Mouse (Mus musculus): ENCODE results near the gene Pacsin1.

The Pacsin1 gene

DNA sequence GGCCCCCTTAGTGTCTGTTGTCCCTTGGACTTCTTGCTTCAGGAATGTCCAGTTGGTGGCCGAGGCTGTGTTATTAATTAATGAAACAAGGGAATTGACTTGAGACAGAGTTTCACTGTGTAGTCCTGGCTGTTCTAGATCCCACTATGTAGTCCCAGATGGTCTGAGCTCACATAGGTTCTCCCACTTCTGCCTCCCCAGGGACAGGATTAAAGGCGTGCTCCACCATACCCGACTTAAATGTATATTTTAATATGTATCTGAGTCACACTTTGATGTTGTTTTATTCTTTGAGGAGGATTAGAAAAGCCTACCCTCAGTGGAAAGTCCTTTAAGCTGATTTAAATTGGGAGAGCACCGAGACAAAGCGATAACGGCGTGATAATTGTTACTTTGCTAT is 21.0 kb downstream of the Pacsin1 start:
- in situ Hi-C loops (cut with MboI, MseI): no loop called here

DNA sequence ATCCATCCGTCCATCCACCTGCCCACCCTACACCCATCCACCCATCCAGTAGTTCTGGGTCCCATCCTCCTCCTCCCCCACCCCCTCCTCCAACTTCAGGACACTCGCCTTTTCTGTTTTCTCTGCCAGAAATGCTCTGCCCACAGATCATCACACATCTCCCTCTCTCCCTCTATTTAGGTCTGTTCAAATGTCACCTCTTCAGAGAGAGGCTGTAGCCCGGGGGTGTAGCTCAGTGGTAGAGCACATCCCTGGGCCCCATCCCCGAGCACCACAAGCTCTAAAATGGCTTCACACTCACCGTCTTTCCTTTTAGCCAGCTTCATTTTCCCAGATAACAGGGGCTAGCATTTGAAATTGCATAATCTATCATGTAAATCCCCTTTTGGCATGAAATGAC is 22.4 kb downstream of the Pacsin1 start:
- in situ Hi-C loops (cut with MboI, MseI): no loop called here

DNA sequence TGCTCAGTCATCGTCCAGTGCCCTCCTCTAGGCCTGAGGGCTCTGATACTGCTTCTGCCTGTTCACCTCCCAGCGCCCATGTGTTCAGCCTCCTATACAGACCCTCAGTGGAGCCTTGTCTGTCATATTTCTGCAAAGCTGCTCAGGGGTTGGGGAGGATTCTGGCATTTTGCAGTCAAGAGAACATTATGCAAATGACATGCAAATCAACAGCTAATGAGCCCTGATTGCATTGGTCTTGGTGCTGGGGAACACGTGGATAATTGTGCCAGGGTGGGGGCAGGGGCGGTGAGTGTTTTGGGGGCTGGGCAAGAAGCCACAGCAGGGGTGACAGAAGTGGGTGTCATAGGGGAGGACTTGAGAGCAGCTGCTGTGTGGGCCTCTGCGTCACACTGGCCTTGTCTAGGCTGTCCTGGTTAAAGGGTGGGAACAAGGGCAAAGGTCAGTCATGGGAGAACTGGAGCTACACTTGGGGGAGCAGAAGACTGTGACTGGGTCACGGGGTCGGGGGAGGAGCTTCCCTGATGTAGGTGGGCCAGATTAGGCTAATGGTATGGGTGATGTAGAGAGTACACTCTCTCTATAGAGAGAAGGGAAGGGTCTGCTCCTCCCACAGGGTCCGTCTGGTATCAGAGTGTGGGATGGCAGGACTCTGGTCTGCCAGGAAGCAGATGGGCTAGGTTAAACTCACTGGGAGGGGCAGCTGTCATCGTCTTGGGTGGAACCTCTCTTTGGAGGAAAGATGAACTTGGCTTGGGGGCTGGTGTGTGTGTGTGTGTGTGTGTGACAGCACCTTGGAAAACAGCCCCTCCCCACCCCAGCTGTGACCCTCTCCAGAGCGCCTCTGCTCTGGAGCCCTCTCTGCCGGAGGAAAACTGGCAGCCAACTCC is 23.9 kb downstream of the Pacsin1 start:
- in situ Hi-C loops (cut with MboI, MseI): no loop called here

DNA sequence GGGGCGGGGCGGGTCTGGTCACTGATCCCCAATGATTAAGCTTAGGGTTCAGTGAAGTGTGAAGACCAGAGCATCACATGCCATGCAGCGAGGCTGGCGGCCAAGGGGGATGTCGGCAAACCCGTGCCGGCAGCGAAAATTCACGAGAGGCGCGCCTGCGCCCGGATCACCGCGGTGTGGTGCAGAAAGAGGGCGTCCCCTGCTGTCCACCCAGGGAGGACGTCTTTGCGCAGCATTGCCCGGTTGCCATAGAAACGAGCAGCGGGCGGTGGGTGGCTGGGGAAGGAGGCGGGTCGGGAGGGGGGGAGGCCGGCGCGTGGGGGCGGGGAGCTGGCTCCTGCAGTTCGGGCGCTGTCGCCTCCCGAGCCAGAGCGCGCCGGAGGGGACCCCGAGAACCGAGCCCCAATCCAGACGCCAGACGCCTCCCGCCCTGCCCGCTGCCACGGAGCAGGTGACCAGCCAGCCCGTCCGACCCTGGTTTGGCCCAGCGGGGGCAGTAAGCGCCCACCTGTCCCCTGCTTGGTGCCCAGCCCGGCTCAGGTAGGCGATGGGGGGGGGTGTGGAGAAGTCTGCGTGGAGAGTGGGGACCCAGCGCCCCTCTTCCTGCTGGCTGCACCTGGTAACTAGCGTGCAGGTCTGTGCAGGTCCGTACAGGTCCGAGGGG is 29.7 kb downstream of the Pacsin1 start:
- in situ Hi-C loops (cut with MboI, MseI): no loop called here

DNA sequence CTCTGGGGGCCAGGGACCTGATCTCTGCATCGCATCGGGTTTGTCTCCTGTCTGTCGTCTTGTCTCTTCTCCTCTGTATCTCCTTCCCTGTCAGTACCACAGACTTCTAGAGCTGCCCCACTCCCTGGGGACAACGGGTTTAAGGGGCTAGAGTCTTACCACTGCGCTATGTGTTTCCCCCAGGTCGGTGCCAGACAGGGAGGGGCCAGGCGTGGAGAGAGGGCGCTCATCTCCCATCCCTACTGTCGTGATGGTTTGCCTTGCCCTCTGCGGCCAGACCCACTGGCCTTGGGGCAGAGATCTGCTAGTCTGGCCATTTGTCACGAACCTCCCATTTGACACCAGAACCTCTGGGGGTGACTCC is 30.2 kb downstream of the Pacsin1 start:
- in situ Hi-C loops (cut with MboI, MseI): no loop called here

DNA sequence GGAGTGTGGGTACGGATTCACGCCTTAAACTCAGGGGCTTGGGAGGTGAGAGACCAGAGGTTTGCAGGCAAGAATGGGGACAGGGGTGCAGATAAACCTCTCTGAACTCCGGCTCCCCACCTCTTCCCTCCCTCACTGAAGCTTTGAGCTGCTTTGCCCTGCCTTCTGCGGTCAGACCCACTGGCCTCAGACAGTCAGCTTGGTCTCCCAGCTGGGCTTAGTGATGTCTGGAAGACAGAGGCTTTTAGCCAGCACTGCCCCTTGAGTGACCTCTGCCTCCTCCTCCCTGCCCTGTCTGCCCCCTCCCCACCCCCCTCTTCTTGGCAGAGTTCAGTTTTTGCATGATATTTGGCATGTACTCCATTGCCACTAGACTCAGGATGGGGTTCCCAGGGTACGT is 31.1 kb downstream of the Pacsin1 start:
- in situ Hi-C loops (cut with MboI, MseI): no loop called here

DNA sequence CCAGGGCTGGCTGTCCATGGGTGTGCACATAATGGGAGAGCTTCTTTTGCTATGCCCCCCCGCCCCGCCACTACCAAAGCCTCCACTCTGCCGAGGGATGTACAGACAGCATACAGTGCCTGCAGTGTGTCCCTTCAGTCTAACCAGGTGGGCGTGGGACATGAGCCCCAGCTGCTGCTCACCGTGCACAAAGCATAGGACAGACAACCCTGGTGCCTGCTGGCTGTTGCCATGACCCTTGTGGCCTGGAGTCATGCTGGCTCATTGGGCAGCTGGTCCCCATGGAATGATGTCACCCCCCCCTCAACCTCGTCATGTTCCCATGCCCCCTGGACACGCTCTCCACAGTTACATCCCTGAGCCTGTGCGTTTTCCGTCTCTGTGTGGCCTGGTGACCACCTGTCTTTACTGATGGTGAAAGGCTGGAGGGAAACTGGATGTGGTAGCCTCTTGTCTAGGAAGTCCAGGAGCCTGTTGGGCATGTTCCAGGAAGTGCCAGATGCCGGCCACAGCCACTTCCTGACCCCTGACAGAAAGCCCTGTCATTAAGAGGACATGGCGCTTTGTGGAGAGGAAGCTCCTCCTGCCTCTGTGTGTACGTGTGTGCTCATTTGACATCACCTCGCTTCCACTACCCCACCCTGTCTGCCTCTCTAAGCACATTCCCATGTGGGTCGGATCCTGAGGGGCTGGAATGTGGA is 35.8 kb downstream of the Pacsin1 start:
- in situ Hi-C loops (cut with MboI, MseI): no loop called here

DNA sequence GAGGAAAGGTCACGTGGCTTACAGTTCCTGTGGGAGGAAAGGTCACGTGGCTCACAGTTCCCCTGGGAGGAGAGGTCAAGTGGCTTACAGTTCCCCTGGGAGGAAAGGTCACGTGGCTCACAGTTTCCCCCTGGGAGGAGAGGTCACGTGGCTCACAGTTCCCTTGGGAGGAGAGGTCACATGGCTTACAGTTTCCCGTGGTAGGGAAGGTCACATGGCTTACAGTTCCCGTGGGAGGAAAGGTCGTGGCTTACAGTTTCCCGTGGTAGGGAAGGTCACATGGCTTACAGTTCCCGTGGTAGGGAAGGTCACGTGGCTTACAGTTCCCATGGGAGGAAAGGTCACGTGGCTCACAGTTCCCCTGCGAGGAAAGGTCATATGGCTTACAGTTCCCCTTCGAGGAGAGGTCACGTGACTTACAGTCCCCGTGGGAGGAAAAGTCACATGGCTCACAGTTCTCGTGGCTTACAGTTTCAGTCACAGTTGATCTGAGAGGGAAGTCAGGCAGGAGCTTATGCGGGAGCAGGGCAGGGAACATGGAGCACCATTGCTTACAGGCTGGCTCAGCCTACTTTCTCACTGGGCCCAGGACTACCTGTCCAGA is 44.4 kb downstream of the Pacsin1 start:
- in situ Hi-C loops (cut with MboI, MseI): no loop called here

DNA sequence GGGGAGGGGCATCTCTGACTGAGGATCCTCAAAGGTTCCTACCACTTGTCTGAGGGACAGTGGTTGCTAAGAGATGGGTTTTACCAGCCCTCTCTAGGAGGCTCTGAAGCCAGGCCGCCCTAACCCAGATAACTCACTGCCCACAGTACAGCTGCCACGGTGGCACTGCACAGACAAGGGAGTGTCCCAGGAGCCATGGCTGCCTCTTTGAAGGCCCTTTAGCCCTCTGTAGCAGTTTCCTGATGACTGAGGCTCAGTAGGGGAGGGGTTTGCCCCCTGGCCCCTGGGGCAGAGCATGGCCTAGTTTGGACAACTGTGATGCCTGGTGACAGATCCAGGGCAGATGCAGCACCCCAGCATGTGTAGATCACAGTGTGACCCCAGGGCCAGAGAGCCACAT is 45.5 kb downstream of the Pacsin1 start:
- in situ Hi-C loops (cut with MboI, MseI): no loop called here

DNA sequence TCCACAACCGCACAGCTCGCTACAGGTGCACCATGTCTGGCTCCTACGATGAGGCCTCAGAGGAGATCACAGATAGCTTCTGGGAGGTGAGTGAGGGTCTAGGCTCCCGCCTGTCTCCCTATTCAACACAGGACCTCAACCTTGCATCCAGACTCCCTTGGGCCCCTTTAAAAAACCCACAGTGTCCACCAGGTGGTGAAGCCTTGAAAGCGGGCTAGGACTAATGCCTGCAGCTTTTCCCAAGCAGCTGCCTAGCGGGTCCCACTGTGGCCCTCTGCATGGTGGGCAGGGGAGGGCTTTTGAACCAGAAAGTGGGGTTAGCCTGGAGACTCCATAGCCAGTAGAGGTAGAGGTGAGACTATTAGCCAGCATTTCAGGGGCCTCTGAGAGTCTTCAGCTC is 46.5 kb downstream of the Pacsin1 start:
- in situ Hi-C loops (cut with MboI, MseI): no loop called here

DNA sequence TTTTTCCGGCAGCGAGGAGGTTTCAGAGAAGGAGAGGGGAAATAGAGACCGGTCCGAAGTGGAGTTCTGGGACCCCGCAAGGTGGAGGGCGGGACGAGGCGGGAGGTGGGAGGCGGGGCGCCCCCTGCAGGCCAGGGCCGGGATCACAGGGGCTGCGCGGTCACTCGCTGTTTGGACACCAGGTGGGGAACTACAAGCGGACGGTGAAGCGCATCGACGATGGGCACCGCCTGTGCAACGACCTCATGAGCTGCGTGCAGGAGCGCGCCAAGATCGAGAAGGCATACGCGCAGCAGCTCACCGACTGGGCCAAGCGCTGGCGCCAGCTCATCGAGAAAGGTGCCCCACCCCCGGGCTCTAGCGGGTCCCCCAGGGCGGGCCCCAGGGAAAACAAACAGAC is 47.2 kb downstream of the Pacsin1 start:
- in situ Hi-C loops (cut with MboI, MseI): no loop called here

DNA sequence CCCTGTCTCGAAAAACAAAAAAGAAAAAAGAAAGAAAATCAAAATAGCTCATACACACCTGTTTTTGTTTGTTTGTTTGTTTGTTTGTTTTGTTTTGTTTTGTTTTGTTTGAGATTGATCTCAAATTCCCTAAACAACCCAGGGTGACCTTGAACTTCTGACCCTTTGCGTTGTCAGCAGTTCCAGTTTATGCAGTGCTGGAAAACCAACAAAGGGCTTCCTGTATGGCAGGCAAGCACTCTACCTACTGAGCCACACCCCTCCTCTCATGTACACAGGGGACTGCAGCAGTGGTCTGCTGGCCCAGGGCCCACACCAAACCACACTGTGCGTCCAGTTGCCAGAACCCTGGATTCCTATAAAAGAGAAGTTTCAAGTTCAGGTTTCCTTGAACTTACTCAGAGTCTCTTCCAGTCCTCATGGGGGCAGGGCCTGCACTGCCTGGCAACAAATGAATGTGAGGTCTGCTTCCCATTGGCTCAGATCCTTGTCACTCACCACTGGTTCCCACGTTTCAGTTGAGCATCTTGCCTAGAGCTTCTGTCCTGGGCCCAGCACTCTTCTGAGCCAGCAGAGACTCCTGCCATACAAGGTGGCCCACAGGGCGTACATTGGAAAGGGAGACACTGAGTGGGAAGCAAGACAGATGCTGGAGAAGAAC is 48.8 kb downstream of the Pacsin1 start:
- in situ Hi-C loops (cut with MboI, MseI): no loop called here

DNA sequence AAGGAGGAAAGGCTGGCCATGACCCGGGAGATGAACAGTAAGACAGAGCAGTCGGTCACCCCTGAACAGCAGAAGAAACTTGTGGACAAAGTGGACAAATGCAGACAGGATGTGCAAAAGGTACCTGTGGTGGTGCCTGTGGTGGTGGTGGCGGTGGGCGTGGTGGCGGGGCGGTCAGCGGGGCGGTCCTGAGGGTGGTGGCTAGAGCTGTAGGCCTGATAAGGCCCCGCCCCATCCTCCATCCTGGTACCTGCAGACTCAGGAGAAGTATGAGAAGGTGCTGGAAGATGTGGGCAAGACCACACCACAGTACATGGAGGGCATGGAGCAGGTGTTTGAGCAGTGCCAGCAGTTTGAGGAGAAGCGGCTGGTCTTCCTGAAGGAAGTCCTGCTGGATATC is 50.4 kb downstream of the Pacsin1 start:
- in situ Hi-C loops (cut with MboI, MseI): no loop called here

DNA sequence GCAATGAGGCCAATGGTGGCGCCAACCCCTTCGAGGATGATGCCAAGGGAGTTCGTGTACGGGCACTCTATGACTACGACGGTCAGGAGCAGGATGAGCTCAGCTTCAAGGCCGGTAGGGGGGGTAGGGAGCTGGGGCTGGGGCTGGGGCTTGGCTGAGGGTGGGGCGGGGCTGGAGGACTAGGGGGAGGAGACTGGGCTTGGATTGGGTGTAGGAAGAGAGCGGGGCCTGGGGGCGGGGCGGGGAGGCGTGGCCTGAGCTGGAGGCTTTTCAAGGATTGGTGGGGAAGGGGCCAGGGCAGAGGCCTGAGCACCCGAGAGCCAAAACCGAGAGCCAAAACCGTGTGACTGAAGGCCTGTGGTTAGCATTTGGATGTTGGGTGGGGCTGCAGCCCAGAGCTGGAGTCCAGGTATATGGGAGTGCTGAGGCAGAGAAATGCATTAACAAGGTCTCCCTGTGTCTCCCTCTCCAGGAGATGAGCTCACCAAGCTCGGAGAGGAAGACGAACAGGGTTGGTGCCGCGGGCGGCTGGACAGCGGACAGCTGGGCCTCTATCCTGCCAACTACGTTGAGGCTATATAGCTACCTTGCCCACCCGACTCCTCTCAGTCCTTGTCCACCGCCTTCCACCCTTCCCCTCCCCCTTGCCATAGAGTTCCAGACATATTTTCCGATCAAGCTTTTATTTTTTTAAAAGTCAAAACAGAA is 52.8 kb downstream of the Pacsin1 start:
- in situ Hi-C loops (cut with MboI, MseI): no loop called here

DNA sequence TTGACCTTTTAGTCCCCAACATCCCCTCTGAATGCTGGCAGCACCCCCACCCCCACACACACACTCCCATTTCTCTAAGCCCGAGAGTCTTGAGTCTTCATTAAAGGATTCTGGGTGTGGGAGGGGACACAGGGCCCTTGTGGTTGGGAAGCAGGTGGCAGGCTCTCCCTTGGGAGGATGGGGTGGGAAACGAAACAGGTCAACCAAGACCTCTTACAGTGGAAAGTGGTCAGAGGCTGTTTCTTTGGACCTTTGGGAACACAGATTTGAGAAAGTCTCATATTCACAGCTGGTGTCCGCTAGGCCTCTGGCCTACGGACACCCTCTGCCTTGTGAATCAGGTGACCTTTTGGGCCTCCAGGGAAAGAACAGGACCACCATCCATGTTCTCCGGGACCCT is 54.3 kb downstream of the Pacsin1 start:
- in situ Hi-C loops (cut with MboI, MseI): loop anchor here in 1 of 2 experiments (5.0 kb wide), 1 partner anchor 1198 kb away; no protein-coding TSS in a partner anchor

DNA sequence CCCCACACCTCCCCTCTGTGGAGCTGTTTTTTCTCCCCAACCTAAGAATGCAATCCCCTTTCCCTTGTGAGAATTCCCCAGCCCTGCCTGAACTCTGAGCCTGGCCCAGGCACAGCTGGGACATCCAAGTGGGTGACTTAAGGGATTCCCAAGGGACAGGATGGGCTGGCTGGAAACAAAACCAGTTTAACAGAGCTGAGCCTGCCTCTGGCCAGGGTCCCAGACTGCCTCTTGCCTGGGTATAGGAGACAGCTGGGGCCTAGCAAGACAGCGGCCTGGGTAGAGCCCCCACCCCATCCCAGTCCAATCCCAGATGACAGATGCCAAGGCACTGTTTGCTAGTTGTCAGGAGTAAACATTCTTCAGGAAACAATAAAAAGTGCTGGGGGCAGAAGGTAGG is 57.5 kb downstream of the Pacsin1 start:
- in situ Hi-C loops (cut with MboI, MseI): loop anchor here in 1 of 2 experiments (5.0 kb wide), 1 partner anchor 1194 kb away; no protein-coding TSS in a partner anchor

DNA sequence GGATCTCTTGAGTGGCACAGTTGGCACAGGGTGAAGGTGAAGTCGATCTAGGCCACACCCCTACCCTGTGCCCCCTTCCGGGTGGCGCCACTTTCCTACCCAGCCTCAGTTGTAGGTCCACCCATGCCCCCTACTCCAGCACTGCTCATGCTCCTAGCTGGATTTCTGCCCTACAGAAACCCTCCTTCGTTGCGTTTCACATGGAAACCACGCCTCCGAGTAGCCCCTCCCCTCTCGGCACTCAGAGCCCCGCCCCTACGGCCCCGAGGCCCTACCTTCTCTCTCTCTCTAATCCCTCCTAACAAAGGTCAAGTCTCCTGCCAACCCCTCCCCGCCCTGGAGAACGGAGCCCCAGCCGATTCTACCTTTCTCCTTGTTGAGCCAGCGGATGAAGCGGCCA is 61.5 kb downstream of the Pacsin1 start:
- in situ Hi-C loops (cut with MboI, MseI): no loop called here

DNA sequence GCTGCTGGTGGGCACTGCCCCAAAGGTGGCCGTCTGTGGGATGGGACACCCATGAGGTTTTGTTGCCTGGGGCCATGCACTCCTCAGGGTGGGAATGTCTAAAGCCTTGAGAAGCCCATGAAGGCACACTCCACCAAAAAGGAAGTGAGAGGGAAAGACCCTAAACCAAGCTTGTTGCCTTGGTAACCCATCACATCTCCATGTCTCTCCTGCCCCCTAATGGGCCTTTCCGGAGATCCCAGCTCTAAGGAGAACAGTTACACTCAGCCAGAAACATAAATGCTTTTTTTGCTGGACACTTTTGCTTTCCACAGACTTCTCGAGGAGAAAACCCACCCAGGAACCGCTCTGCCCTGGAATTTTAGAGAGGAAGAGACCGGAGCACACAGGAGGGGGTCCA is 62.9 kb downstream of the Pacsin1 start:
- in situ Hi-C loops (cut with MboI, MseI): no loop called here

DNA sequence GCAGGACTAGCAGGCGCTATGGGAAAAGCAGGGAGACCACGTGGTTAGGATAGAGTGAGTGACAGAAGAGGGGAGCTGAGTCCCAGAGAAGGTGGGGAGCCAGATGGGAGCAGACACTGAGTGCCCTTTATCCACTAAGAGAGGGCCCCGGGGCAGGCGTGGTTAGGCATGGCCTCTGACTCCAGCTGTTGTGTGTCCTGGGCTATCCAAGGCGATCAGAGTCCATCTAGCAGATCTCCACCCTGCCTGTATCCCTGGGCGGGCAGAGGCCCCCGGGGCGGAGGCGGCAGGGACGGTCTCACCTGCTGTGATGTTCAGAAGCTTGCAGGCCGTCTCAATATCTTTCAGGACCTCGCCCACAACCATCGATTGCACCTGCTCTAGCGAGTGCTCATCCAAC is 64.4 kb downstream of the Pacsin1 start:
- in situ Hi-C loops (cut with MboI, MseI): no loop called here

DNA sequence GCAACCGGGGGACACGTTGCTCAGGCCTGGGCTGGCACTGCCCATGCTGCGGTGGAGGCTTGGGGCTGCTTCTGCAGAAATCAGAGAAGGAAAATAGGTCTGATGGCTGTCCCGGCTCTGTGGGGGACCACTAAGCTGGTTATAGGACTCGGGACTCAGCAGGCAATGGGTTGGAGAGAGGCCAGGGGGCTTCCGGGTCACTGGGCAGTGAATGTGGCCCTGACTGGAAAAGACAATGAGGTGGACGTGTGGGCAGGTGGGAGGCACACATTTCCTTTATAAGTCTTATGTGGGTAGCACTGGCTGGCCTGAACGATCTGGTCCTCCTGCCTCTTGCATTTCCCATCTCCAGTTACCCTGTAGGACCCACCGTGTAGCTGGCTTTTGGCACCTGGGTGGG is 65.0 kb downstream of the Pacsin1 start:
- in situ Hi-C loops (cut with MboI, MseI): no loop called here

DNA sequence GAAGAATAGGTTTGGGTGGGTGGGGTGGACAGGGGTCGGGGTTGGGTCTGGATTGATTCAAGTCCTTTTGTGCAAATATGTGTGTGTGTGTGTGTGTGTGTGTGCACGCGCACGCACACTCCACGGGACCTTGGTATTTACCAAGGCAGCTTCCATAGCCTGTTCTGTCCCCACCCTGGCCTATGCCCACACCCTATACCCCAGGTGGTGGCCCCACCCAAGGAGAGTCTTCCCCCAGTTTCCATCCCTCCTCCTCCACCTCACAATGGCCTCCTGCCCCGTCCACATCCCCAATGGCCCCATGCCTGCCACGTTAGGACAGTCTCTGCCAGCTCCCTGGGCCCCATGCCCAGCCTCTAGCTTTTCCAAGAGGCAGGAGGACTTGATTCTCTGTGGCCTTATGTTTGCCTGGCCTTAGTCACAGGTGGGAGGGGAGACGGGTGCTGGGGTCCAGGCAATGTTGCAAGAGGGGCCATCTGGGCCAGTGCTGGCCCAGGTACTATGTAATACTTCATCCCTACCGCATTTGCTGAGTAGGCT is 65.9 kb downstream of the Pacsin1 start:
- in situ Hi-C loops (cut with MboI, MseI): no loop called here

All from T-helper 17 cell (primary cell).